Comparison of ENCODE assay signal across 10 mouse cellular contexts in genomic region chr11:32223297-32223967, GRCm38 (mm10). TPM values are rescaled to one million over a fixed set of nuclear protein-coding genes. Genes with fewer than 3 reads are reported as not detected.
A peak's percentile ranks its signal among the peaks of the same experiment; 100 is the strongest.
DNase-seq lines count a peak whose midpoint lies in the region; ATAC-seq and TF ChIP-seq lines count a peak whose summit lies in the region.
"Had no signal": no experiment of that assay in that cellular context is flagged by ENCODE, and none has a peak within 500 bp of the region (broad histone marks: within the 10 kb centered on the region; RNA-seq: fewer than 3 reads in every experiment).

No protein-coding gene starts in this region.

- H3K9ac ChIP-seq in hindbrain, embryonic 14.5 days = no peak overlapping the region
- no peak overlapping the region for H3K9ac ChIP-seq in hindbrain, embryonic 16.5 days (ENCODE audit: low read depth, low read length)
- H3K9ac ChIP-seq in midbrain, embryonic 14.5 days (replicated peaks; ENCODE audit: low read length) = no peak overlapping the region
- no peak overlapping the region for H3K9ac ChIP-seq in midbrain, embryonic 13.5 days (replicated peaks)
- H3K9ac ChIP-seq in embryonic facial prominence, embryonic 15.5 days = no peak overlapping the region
- H3K9ac ChIP-seq in stomach, postnatal 0 days (ENCODE audit: low read length) = no peak overlapping the region

- peak overlapping the region; percentile 99; the same call in 1 of the 2 replicates for H3K4me2 ChIP-seq in hindbrain, embryonic 14.5 days (replicated peaks)
- H3K4me2 ChIP-seq in hindbrain, embryonic 16.5 days (ENCODE audit: low read length) = no peak overlapping the region; the same call in 1 of the 2 replicates
- H3K4me2 ChIP-seq in midbrain, embryonic 14.5 days (ENCODE audit: low read length) = peak overlapping the region; percentile 99; the same call in 1 of the 2 replicates
- H3K4me2 ChIP-seq in midbrain, embryonic 13.5 days (replicated peaks) = no peak overlapping the region
- no peak overlapping the region for H3K4me2 ChIP-seq in embryonic facial prominence, embryonic 15.5 days (replicated peaks)
- H3K4me2 ChIP-seq in stomach, postnatal 0 days (replicated peaks; ENCODE audit: low read depth) = no peak overlapping the region

- H3K4me3 ChIP-seq in hindbrain, embryonic 14.5 days (replicated peaks; ENCODE audit: low read length) = no peak overlapping the region
- H3K4me3 ChIP-seq in hindbrain, embryonic 16.5 days (ENCODE audit: low read length) = no peak overlapping the region
- H3K4me3 ChIP-seq in midbrain, embryonic 14.5 days (replicated peaks; ENCODE audit: low read depth, low read length) = no peak overlapping the region
- no peak overlapping the region for H3K4me3 ChIP-seq in midbrain, embryonic 13.5 days (replicated peaks)
- H3K4me3 ChIP-seq in embryonic facial prominence, embryonic 15.5 days (replicated peaks) = no peak overlapping the region
- H3K4me3 ChIP-seq in stomach, postnatal 0 days (ENCODE audit: low read depth, low read length) = no peak overlapping the region

- H3K27ac ChIP-seq in hindbrain, embryonic 14.5 days = no peak overlapping the region
- no peak overlapping the region for H3K27ac ChIP-seq in hindbrain, embryonic 16.5 days (ENCODE audit: low read depth, low read length)
- no peak overlapping the region for H3K27ac ChIP-seq in midbrain, embryonic 14.5 days (replicated peaks; ENCODE audit: low read depth, low read length)
- H3K27ac ChIP-seq in midbrain, embryonic 13.5 days = no peak overlapping the region
- H3K27ac ChIP-seq in embryonic facial prominence, embryonic 15.5 days (replicated peaks) = peak overlapping the region; percentile 94
- peak overlapping the region; percentile 9; the same call in 1 of the 2 replicates for H3K27ac ChIP-seq in stomach, postnatal 0 days (replicated peaks)

- no peaks in the 10 kb centered on the region; the same call in 1 of the 2 replicates for H3K36me3 ChIP-seq in hindbrain, embryonic 14.5 days (replicated peaks; ENCODE audit: control insufficient read depth, insufficient read depth)
- no peaks in the 10 kb centered on the region for H3K36me3 ChIP-seq in hindbrain, embryonic 16.5 days (ENCODE audit: control insufficient read depth, insufficient read depth, low read length)
- H3K36me3 ChIP-seq in midbrain, embryonic 14.5 days (ENCODE audit: control insufficient read depth, insufficient read depth, low read length) = no peaks in the 10 kb centered on the region
- no peaks in the 10 kb centered on the region for H3K36me3 ChIP-seq in midbrain, embryonic 13.5 days
- peaks cover 4% of the 10 kb centered on the region; the same call in 1 of the 2 replicates for H3K36me3 ChIP-seq in embryonic facial prominence, embryonic 15.5 days
- no peaks in the 10 kb centered on the region; the same call in 1 of the 2 replicates for H3K36me3 ChIP-seq in stomach, postnatal 0 days (ENCODE audit: control insufficient read depth, insufficient read depth, low read length)

- no peak for ATAC-seq in hindbrain, embryonic 14.5 days (ENCODE audit: low FRiP score)
- no peak for ATAC-seq in hindbrain, embryonic 16.5 days
- ATAC-seq in midbrain, embryonic 14.5 days (ENCODE audit: low FRiP score, low TSS enrichment) = no peak
- no peak for ATAC-seq in midbrain, embryonic 13.5 days
- ATAC-seq in embryonic facial prominence, embryonic 15.5 days (ENCODE audit: insufficient number of reproducible peaks, low FRiP score, low TSS enrichment, low read depth) = no peak
- no peak for ATAC-seq in stomach, postnatal 0 days (ENCODE audit: low FRiP score, low TSS enrichment)

- peaks cover 34% of the 10 kb centered on the region for H3K4me1 ChIP-seq in hindbrain, embryonic 14.5 days (replicated peaks; ENCODE audit: control insufficient read depth, insufficient read depth, low read length)
- H3K4me1 ChIP-seq in hindbrain, embryonic 16.5 days (ENCODE audit: control insufficient read depth, insufficient read depth, low read depth, low read length) = peaks cover 49% of the 10 kb centered on the region
- H3K4me1 ChIP-seq in midbrain, embryonic 14.5 days (ENCODE audit: control insufficient read depth, insufficient read depth, low read length) = peaks cover 27% of the 10 kb centered on the region
- peaks cover 41% of the 10 kb centered on the region for H3K4me1 ChIP-seq in midbrain, embryonic 13.5 days (replicated peaks)
- H3K4me1 ChIP-seq in embryonic facial prominence, embryonic 15.5 days = peaks cover 84% of the 10 kb centered on the region
- H3K4me1 ChIP-seq in stomach, postnatal 0 days (replicated peaks; ENCODE audit: control insufficient read depth, insufficient read depth) = peaks cover 25% of the 10 kb centered on the region

- no peak for TF ChIP-seq EP300 in stomach, postnatal 0 days (optimal IDR thresholded peaks at IDR 0.05)

- DNase-seq in hindbrain, embryonic 14.5 days (ENCODE audit: low spot score) = no peak
- no peak for DNase-seq in midbrain, embryonic 14.5 days
- DNase-seq in stomach, postnatal 0 days (ENCODE audit: low spot score) = no peak
- no peak for DNase-seq in adrenal gland, adult 2 months

- peaks cover 26% of the 10 kb centered on the region for H3K27me3 ChIP-seq in hindbrain, embryonic 14.5 days (ENCODE audit: control insufficient read depth, insufficient read depth, low read length)
- H3K27me3 ChIP-seq in hindbrain, embryonic 16.5 days (replicated peaks; ENCODE audit: control insufficient read depth, insufficient read depth, low read length) = no peaks in the 10 kb centered on the region; the same call in 1 of the 2 replicates
- H3K27me3 ChIP-seq in midbrain, embryonic 14.5 days (ENCODE audit: control insufficient read depth, insufficient read depth, low read length) = peaks cover 23% of the 10 kb centered on the region
- H3K27me3 ChIP-seq in midbrain, embryonic 13.5 days = peaks cover 50% of the 10 kb centered on the region
- no peaks in the 10 kb centered on the region for H3K27me3 ChIP-seq in embryonic facial prominence, embryonic 15.5 days
- no peaks in the 10 kb centered on the region for H3K27me3 ChIP-seq in stomach, postnatal 0 days (ENCODE audit: control insufficient read depth, insufficient read depth, low read length)

- peak; percentile 33; the same call in 1 of the 2 replicates for TF ChIP-seq CTCF in stomach, postnatal 0 days (IDR thresholded peaks at IDR 0.05; ENCODE audit: low read depth)

- H3K9me3 ChIP-seq in hindbrain, embryonic 14.5 days (ENCODE audit: control insufficient read depth, low read length) = no peaks in the 10 kb centered on the region
- no peaks in the 10 kb centered on the region for H3K9me3 ChIP-seq in hindbrain, embryonic 16.5 days (ENCODE audit: control insufficient read depth, low read length)
- no peaks in the 10 kb centered on the region for H3K9me3 ChIP-seq in midbrain, embryonic 14.5 days (ENCODE audit: control insufficient read depth, low read length)
- H3K9me3 ChIP-seq in midbrain, embryonic 13.5 days = no peaks in the 10 kb centered on the region
- H3K9me3 ChIP-seq in embryonic facial prominence, embryonic 15.5 days (replicated peaks) = no peaks in the 10 kb centered on the region
- no peaks in the 10 kb centered on the region for H3K9me3 ChIP-seq in stomach, postnatal 0 days (ENCODE audit: control insufficient read depth, low read length)

- 70% methylated on average over 4 of the region's 4 CpGs for WGBS in hindbrain, embryonic 14.5 days
- 75% methylated on average over 4 of the region's 4 CpGs for WGBS in hindbrain, embryonic 16.5 days
- 78% methylated on average over 4 of the region's 4 CpGs for WGBS in midbrain, embryonic 14.5 days
- WGBS in midbrain, embryonic 13.5 days = 79% methylated on average over 4 of the region's 4 CpGs
- 67% methylated on average over 4 of the region's 4 CpGs for WGBS in embryonic facial prominence, embryonic 15.5 days
- 72% methylated on average over 4 of the region's 4 CpGs for WGBS in stomach, postnatal 0 days

RNA-seq across cellular contexts. Expression of gene Rhbdf1, which starts 1.3 kb away (rescaled TPM):
- 18.9 and 20.0 TPM in 2 replicates for polyA plus RNA-seq in hindbrain, embryonic 14.5 days (2014; fragmentation: Nextera tagmentation; extraction: Ambion mirVana)
- polyA plus RNA-seq in hindbrain, embryonic 16.5 days (2015; fragmentation: Nextera tagmentation; extraction: Ambion mirVana) = 27.1 and 28.7 TPM in 2 replicates
- 15.3 and 17.5 TPM in 2 replicates for polyA plus RNA-seq in midbrain, embryonic 14.5 days (2014; fragmentation: Nextera tagmentation; extraction: Ambion mirVana)
- polyA plus RNA-seq in midbrain, embryonic 13.5 days (2015; fragmentation: Nextera tagmentation; extraction: Ambion mirVana) = 13.6 and 14.8 TPM in 2 replicates
- polyA plus RNA-seq in embryonic facial prominence, embryonic 15.5 days (2015; fragmentation: Nextera tagmentation; extraction: Ambion mirVana) = 78.2 and 88.7 TPM in 2 replicates
- polyA plus RNA-seq in stomach, postnatal 0 days (2015; fragmentation: Nextera tagmentation; extraction: Ambion mirVana) = 35.8 and 38.5 TPM in 2 replicates
- 10 to 100 TPM; 28.0 to 28.6 TPM for total RNA-seq in adrenal gland, adult 2 months (2021)
- polyA plus RNA-seq in adrenal gland, adult 2 months (2012; rRNA removed) = 137 and 151 TPM in 2 replicates

RNA-seq across cellular contexts. Expression of gene Mpg, which starts 2.9 kb away (rescaled TPM):
- polyA plus RNA-seq in hindbrain, embryonic 14.5 days (2014; fragmentation: Nextera tagmentation; extraction: Ambion mirVana) = 29.7 and 37.5 TPM in 2 replicates
- 34.7 and 35.0 TPM in 2 replicates for polyA plus RNA-seq in hindbrain, embryonic 16.5 days (2015; fragmentation: Nextera tagmentation; extraction: Ambion mirVana)
- 37.4 and 37.7 TPM in 2 replicates for polyA plus RNA-seq in midbrain, embryonic 14.5 days (2014; fragmentation: Nextera tagmentation; extraction: Ambion mirVana)
- 34.1 and 35.2 TPM in 2 replicates for polyA plus RNA-seq in midbrain, embryonic 13.5 days (2015; fragmentation: Nextera tagmentation; extraction: Ambion mirVana)
- 36.1 and 38.9 TPM in 2 replicates for polyA plus RNA-seq in embryonic facial prominence, embryonic 15.5 days (2015; fragmentation: Nextera tagmentation; extraction: Ambion mirVana)
- 19.9 and 22.1 TPM in 2 replicates for polyA plus RNA-seq in stomach, postnatal 0 days (2015; fragmentation: Nextera tagmentation; extraction: Ambion mirVana)
- total RNA-seq in adrenal gland, adult 2 months (2021) = 10 to 100 TPM; 17.1 to 19.6 TPM
- polyA plus RNA-seq in adrenal gland, adult 2 months (2012; rRNA removed) = 17.1 and 21.1 TPM in 2 replicates

RNA-seq across cellular contexts. Expression of gene Snrnp25, which starts 18.2 kb away (rescaled TPM):
- 48.6 and 49.9 TPM in 2 replicates for polyA plus RNA-seq in hindbrain, embryonic 14.5 days (2014; fragmentation: Nextera tagmentation; extraction: Ambion mirVana)
- polyA plus RNA-seq in hindbrain, embryonic 16.5 days (2015; fragmentation: Nextera tagmentation; extraction: Ambion mirVana) = 45.6 and 49.9 TPM in 2 replicates
- polyA plus RNA-seq in midbrain, embryonic 14.5 days (2014; fragmentation: Nextera tagmentation; extraction: Ambion mirVana) = 46.7 and 54.9 TPM in 2 replicates
- 46.5 and 46.6 TPM in 2 replicates for polyA plus RNA-seq in midbrain, embryonic 13.5 days (2015; fragmentation: Nextera tagmentation; extraction: Ambion mirVana)
- 47.8 and 48.3 TPM in 2 replicates for polyA plus RNA-seq in embryonic facial prominence, embryonic 15.5 days (2015; fragmentation: Nextera tagmentation; extraction: Ambion mirVana)
- 50.5 and 54.3 TPM in 2 replicates for polyA plus RNA-seq in stomach, postnatal 0 days (2015; fragmentation: Nextera tagmentation; extraction: Ambion mirVana)
- total RNA-seq in adrenal gland, adult 2 months (2021) = 10 to 100 TPM in 1 of 2 experiments, 1 to 10 TPM in 1; 9.8 to 15.5 TPM
- polyA plus RNA-seq in adrenal gland, adult 2 months (2012; rRNA removed) = 7.2 and 7.8 TPM in 2 replicates

RNA-seq across cellular contexts. Expression of gene Il9r, which starts 23.4 kb away (rescaled TPM):
- polyA plus RNA-seq in hindbrain, embryonic 14.5 days (2014; fragmentation: Nextera tagmentation; extraction: Ambion mirVana) = not detected in 2 replicates
- polyA plus RNA-seq in hindbrain, embryonic 16.5 days (2015; fragmentation: Nextera tagmentation; extraction: Ambion mirVana) = not detected in 2 replicates
- polyA plus RNA-seq in midbrain, embryonic 14.5 days (2014; fragmentation: Nextera tagmentation; extraction: Ambion mirVana) = not detected in 2 replicates
- not detected in 2 replicates for polyA plus RNA-seq in midbrain, embryonic 13.5 days (2015; fragmentation: Nextera tagmentation; extraction: Ambion mirVana)
- polyA plus RNA-seq in embryonic facial prominence, embryonic 15.5 days (2015; fragmentation: Nextera tagmentation; extraction: Ambion mirVana) = 0.08 and 0.13 TPM in 2 replicates
- polyA plus RNA-seq in stomach, postnatal 0 days (2015; fragmentation: Nextera tagmentation; extraction: Ambion mirVana) = 0.02 TPM in 1 of 2 replicates, not detected in the other
- under 1 TPM; 0.26 to 0.31 TPM for total RNA-seq in adrenal gland, adult 2 months (2021)
- 0.69 TPM in 1 of 2 replicates, not detected in the other for polyA plus RNA-seq in adrenal gland, adult 2 months (2012; rRNA removed)
- total RNA-seq: gastrocnemius, postnatal 36 days; left cerebral cortex, postnatal 10 days had no signal
- polyA plus RNA-seq: kidney, embryonic 16.5 days had no signal

RNA-seq across cellular contexts. Expression of gene Nprl3, which starts 44.1 kb away (rescaled TPM):
- 23.7 and 35.3 TPM in 2 replicates for polyA plus RNA-seq in hindbrain, embryonic 14.5 days (2014; fragmentation: Nextera tagmentation; extraction: Ambion mirVana)
- polyA plus RNA-seq in hindbrain, embryonic 16.5 days (2015; fragmentation: Nextera tagmentation; extraction: Ambion mirVana) = 42.6 and 43.9 TPM in 2 replicates
- polyA plus RNA-seq in midbrain, embryonic 14.5 days (2014; fragmentation: Nextera tagmentation; extraction: Ambion mirVana) = 33.6 and 36.9 TPM in 2 replicates
- polyA plus RNA-seq in midbrain, embryonic 13.5 days (2015; fragmentation: Nextera tagmentation; extraction: Ambion mirVana) = 46.5 and 47.2 TPM in 2 replicates
- polyA plus RNA-seq in embryonic facial prominence, embryonic 15.5 days (2015; fragmentation: Nextera tagmentation; extraction: Ambion mirVana) = 41.2 and 44.0 TPM in 2 replicates
- polyA plus RNA-seq in stomach, postnatal 0 days (2015; fragmentation: Nextera tagmentation; extraction: Ambion mirVana) = 28.0 and 28.2 TPM in 2 replicates
- total RNA-seq in adrenal gland, adult 2 months (2021) = 10 to 100 TPM; 58.6 to 68.2 TPM
- polyA plus RNA-seq in adrenal gland, adult 2 months (2012; rRNA removed) = 176 and 201 TPM in 2 replicates

Comparison
In these comparisons a context has a peak if more than half of its experiments do, and no peak if none do; other contexts are left out.
1. H3K4me2 ChIP-seq: peak in hindbrain, embryonic 14.5 days (single experiment) and midbrain, embryonic 14.5 days (single experiment); none in hindbrain, embryonic 16.5 days (single experiment), midbrain, embryonic 13.5 days (single experiment), embryonic facial prominence, embryonic 15.5 days (single experiment) and stomach, postnatal 0 days (single experiment).
2. H3K27ac ChIP-seq: peak in embryonic facial prominence, embryonic 15.5 days (single experiment) and stomach, postnatal 0 days (single experiment); none in hindbrain, embryonic 14.5 days (single experiment), hindbrain, embryonic 16.5 days (single experiment), midbrain, embryonic 14.5 days (single experiment) and midbrain, embryonic 13.5 days (single experiment).